Mouse (Mus musculus) adrenal gland, postnatal 4 days (tissue): ENCODE measurements around the gene Ankrd11. TPM values are rescaled to one million over a fixed set of nuclear protein-coding genes. Genes with fewer than 3 reads are reported as not detected.

Experiments
- DNase-seq, 2 experiments: peaks; one replicate each; pipeline ENCODE4 v3.0.0; 2021 to 2022; ENCODE audit warnings: low spot score in 2 of 2, mixed read lengths in 2 of 2
- total RNA-seq, 2 experiments: library from RNA; stranded (reverse); gene quantifications; 2 replicates each; pipeline ENCODE4 v1.2.3; 2021

Gene Ankrd11
- total RNA-seq, 2 experiments from 2014 or later, result 132 TPM

DNA sequence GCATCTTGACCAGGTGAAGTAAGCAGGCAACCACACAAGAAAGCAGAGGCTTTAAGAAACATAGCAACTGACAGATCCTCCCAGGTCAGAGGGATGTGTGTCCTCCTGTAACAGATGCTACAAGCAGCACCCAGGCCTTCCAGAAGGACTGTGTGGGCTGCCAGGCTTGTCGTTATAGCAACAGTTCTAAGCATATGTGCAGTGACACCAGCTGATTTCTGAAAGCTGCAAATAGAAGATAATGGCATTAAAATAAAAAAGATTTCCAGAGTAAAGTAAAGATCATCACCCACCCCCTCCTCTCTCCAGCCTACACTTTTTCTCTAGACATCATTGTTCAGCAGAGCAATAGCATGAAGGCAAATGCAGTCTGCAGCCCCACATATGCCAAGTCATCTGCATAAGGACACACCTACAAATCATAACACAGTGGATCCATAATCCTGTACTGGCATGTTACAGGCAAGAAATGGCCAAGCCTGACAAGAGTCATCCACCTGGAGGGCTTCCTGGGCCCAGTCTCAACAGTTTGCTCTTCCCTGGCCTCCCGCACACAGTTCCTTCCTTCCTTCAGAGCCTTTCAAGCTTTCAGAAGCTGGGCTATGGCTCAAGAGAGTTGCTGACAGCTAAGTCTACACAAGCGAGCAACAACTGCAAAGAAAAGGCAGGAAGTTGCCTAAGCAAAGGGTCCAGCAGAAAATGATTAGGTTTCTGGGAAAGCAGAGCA is 110.1 kb downstream of the Ankrd11 start:
- DNase-seq, result no peak

DNA sequence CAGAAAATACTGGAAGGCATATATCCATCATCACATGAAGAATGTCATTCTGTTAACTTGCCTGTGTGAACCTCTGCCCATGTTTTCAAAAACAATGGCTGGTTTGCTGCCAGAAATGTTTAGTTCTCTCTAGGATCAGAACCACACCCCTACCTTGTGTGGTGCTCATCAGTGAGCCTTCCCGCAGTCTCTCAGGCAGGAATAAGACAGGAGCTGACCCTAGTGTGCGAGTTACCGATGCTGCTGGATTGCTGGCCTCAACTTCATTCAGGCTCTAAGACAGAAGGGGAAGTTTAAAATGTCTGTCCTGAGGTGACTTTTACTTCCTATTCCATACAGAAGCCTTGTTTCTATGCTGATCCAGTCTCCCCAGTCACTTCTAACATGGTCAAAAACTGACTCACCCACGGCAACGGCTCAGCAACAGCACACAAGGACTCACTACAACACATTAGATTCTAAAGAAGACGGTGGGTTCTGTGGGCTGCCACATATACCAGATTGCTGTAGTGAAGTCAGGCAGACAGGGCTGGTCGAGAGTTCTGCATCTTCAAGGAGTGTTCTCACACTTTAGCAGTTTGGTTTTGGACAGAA is 113.3 kb downstream of the Ankrd11 start:
- no peak for DNase-seq

DNA sequence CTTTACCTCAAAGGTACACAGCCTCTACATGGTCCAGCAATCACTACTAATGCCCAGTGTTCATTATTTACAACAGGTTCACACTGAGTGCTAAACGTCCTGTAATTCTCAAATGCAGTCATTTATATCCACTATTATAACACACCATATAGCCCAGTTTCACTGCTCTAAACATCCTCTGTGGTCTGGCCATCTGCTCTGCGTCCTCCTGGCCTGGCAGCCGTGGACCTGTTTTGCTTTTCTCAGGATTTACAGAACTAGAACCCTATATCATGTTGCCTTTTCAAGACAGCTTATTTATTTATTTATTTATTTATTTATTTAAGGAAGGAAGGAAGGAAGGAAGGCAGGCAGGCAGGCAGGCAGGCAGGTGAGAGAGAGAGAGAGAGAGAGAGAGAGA is 114.2 kb downstream of the Ankrd11 start:
- DNase-seq, result no peak

DNA sequence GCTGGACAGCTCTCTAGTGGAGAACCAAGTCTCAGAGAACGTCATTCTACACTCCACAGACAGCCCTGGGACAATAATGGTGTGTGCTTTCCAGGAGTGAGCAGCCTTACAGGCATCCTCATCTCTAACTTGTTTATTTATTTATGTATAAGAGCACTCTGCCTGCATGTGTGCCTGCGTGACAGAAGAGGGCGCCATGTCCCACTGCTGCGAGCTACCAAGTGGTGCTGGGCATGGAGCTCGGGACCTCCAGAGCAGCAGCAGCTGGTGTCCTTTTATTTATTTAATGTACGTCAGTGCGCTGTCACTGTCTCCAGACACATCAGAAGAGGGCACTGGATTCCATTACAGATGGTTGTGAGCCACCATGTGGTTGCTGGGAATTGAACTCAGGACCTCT is 115.3 kb downstream of the Ankrd11 start:
- DNase-seq, result no peak

DNA sequence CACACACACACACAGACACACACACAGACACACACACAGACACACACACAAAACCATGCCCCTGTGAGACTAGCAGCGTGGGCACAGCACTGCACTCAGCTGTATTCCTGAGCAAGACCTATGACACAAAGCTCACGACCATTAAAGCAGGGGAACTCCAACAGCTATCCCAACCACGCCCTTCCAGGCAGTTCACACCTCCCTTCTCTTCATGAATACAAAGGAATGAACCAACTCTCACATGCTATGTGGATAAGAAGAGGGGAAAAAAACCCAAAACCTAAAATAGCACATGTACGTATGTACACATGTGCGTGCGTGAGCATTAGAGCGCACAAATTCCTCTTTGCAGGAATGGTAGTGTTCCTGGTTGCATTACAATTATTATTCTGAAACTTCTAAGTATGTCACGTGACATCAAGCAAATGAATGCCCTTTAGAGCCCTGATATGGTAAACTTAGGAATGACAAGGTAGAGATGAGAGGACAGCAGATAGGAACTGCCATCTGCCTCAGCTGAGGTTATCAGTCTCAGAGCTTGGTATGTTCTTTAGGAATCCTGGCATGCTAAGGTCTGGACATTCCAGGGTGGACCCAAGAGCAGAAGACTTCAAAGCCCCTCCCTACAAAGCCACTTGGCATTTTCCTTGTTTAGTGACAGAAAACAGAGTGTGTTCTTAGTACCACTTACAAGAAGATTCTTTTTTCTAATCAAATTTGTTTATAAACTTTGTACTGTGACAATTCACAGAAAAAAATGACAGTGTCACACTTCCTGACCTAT is 115.9 kb downstream of the Ankrd11 start:
- DNase-seq, result no peak

DNA sequence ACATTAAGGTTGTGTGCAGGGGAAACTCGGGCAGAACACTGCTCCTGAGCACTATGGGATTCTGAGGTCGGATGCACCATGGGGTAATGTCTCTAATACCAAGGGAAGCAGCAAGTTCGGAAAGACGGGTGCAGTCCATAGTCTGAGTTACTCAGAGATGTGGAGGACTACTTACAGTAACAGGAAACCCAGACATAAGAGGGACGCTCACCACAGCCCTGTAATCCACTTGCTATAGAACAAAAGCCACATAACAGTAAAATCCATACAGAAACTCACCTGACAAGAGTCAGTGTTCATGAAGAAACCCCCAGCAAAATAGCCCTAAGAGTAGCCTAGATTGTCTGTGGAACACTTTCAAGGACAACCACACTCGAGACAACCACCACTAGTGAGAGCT is 118.0 kb downstream of the Ankrd11 start:
- DNase-seq, result no peak

DNA sequence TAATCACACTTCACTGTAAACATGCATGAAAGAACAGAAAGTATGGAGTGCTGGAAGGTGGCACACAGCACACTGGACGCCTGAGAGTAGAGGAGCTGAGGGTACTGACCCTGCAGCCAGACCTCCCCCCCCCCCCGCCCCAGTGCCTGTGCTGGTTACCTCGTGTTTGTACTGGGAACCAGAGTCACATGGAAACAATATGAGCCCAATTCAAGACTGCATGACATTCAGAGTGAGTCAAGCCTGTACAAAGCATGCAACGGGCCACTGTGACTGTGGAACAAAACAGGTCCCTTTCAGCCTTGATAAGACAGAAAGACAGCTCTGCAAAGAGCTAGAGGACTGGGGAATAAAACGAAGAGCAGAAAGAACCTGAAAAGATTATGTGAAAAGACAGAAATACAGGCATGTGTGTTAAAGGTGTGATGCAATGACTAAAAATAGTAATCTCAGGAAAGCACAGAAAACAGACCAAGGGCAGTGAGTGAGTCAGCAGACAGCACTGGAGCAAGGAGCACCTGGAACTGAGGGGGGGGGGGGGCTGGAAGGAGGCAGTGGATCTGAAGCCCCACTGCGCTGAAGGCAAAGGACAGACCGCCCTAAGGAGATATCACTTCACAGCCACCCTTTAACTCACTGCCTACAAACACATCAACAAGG is 118.5 kb downstream of the Ankrd11 start:
- no peak for DNase-seq

DNA sequence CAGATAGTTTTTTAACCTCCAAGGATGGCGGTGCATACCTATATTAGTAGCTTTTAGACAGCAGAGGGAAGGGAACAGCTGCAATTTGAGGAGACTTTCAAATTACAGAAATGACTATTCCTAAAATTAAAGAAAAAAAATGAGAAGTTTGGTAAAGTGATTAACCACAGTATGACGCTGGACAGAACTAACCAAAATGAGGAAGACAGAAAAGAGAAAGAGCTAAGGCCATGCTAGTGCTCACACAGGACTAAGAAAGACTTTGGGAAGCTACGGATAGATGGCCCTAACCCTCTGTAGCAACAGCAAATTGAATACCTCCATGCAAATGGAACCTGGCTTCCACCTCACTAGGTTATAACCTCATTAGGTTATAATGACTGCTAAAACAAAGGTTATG is 119.1 kb downstream of the Ankrd11 start:
- no peak for DNase-seq

DNA sequence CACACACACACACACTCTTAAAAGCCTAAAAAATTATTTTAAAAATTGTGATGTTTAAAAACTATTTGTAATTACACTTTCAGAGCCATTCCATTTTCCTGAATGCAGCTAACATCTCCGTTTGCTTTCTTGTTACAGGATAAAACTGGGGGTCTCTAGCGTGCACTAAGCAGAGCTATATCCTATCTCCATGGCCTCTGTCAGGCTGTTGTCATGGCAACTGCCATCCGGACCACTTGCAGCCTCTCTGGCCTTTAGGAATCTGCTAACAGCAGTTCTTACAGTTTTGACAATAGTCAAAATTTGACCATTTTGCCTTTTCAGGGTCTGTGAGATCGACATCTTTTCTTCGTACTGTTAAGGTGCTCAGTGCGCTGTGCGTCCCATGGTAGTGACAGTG is 121.2 kb downstream of the Ankrd11 start:
- no peak for DNase-seq

DNA sequence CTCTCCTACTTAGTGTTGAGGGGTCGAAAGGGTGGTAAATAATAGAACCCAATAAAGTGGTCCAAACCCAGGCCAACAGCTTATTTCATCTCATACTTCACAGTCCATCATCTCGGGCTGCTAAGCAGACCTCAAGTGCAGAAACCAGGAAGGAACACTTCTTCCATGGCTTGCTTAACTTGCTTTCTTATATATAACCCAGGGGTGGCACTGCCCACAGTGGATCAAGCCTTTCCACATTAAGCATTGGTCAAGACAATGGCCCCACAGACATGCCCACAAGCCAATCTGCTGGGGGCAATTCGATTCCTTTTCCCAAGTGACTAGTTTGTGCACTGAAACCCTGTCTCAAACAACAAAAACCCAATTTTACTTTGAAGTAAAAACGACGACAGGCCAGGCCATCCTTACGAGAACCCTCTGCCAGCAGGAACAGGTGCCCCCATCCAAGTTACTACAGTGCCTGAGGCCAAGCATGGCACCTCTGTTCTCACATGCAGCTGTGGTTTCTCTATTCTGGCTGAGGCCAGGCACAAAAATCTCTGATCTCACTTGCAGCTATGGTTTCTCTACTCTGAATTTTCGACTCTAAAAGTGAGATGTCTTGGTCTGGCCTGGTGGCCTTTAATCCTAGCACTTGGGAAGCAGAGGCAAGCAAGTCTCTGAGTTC is 123.5 kb downstream of the Ankrd11 start:
- no peak for DNase-seq

DNA sequence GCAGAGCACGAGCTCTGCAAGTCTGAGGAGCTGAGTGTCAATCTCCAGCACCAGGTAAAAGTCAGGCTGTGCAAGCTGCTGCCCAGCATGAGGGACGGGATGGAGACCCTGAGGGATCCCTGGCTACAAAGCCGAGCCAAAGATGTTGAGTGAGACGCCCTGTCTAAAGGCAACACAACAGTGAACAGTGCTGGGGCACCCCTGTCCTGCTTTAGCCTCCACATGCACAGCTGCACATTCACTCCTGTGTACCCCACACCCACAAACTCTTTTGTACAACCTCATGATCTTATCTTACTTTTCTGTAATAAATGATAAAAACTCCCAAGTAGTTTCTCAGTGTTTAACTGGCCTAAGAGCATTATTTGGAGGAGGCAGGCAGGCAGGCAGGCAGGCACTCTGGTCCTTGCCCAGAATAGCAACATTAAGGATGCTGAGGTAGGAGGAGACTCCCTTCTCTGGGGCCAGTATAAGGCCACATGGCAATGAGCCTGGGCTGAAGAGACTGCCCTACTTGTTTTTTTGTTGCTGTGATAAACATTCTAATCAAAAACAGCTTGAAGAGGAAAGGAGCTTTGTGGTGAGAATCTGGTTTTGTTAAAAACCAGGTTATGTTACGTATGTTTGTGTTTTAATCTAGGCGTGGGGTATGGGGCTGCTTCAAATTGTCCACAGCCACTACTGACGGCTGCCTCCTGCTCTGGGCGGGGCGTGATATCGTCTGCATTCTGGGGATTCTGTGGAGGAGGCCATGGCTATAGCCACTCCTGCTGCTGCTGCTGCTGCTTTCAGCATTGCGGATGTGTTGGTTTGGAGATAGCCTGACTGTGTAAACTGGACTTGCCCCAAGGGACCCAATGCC is 124.3 kb downstream of the Ankrd11 start:
- no peak for DNase-seq

DNA sequence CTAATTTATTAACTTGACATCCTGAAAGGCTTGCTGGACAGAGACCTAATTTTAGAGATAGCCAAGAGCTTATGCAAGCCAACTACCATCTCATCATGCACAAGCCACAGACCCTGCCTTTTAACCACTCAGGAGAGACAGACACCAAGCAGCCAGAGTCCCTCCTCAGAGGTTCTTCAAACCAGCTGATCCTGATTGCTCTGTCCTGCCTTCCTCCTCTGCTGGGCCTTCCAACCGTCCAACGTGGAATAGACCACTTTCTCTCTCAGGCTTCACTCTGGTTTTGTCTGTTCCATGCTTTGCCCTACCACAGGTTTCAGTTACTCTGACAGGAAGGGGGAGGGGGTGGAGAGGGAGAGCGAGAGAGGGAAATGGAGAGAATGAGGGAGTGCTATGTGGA is 125.3 kb downstream of the Ankrd11 start:
- DNase-seq, result no peak

DNA sequence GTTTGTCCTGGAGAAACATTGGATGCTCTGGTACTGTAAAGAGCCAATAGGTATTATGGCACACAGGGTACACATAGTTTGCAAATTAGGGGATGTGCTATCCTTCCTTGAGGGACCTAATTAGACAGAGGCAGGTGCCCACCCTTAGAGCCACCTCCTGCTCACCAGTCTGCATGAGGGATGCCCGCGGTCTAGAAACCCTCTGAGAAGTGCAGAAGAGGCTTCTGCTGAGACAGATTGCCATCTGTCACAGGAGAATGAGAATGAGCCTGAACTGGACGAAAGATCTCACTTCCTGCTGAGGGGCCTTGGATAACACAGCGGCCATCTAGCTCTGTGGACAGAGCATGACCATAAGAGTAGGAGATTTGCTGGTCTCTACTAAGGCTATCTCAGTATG is 129.2 kb downstream of the Ankrd11 start:
- DNase-seq, result no peak

DNA sequence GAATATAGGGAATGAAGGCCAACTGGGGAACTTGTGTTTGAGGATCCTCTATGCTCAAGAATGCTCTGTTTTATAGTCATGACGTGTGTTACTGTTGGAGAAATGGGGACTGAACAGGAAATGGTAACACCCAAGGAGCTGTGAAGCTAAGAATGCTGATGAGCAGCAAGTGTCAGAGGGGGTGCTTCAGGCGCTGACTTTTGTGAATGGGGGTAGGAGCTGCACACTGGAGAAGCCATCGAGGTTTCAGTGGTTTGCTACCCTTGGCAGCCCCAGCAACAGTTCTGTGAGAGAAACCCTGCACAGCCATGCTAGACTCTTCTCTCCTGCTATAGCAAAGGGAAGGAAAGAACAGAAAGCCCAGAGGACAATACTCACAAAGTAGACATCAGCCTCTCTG is 129.9 kb downstream of the Ankrd11 start:
- DNase-seq, result no peak

DNA sequence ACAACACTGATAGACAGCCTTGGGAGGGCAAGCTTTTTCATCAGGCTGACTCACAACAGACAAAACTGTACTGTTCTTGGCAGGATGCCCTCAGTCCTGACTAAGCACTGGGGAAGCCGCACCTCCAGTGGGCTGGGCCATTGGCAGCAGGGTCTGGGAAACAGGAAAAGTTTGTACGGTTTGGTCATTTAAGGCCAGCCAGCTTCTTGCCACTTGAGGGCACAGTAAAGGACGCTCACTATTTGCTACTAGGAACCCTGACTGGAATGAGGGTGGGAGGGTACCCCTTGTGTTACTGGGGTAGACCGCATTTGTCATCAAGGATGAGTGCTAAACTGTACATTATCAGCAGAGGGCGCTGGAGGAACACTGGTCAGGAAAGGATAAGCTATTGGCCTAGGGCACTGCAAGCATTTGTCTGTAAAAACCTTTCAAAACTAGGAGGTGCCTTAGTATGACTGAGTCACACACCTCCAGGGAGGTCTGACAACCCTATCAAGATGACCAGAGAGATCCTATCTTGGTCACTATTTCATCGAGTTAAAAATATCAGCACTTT is 135.5 kb downstream of the Ankrd11 start:
- DNase-seq, result peak; percentile 56 to 88

DNA sequence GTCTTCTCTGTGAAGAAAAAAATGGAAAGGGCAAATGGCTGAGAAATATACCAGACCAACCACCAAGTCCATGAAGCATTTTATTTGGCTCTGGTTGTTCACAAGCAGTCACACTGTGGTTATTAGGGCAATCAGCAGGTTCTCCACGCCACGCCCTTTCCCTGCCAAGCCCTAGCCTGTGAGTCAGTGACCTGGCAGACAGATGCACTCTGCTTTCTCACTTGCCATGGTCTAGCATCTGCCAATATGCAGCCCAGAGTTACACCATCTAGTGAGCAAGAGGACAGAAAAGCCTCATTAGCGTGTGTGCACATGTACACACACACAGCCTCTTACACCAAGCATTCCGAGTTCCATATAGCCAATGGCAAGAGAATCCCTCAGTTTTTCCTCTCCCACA is 136.7 kb downstream of the Ankrd11 start:
- DNase-seq, result no peak

DNA sequence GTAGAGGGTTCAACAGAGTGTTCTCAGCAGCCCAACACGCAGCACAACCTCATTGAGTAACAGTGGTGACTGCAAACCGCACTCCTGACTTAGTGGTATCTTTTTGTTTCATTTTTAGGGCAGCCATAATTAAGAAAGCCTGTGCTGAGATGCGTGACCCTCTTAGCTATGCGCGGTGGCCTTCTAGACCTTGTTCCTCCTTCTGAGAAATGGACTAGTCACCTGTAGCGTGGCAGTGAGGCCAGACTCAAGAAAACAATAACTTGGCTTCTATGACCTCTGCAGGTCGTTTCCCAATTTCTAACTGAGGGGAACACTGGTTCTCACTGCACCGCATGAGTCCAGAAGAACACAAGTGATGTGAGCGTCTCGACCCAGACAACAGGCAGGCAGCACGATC is 137.6 kb downstream of the Ankrd11 start:
- no peak for DNase-seq

DNA sequence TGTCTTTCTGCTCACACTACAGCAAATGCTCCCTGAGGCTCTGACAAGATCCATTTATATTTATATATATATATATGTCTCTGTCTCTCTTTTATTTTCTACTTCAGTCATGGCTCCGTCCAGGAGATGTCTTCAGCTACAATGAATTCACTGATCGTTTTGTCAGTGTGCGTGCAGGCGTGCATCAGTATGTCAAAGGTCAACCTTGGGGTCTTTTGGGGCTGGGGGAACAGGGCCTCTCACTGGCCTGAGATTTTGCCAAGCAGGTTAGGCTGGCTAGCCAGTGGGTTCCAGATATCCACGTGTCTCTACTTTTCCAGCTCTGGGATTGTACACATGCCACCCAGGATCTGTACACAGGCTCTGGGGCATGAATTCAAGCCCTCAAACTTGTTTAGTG is 139.1 kb downstream of the Ankrd11 start:
- DNase-seq, result no peak

DNA sequence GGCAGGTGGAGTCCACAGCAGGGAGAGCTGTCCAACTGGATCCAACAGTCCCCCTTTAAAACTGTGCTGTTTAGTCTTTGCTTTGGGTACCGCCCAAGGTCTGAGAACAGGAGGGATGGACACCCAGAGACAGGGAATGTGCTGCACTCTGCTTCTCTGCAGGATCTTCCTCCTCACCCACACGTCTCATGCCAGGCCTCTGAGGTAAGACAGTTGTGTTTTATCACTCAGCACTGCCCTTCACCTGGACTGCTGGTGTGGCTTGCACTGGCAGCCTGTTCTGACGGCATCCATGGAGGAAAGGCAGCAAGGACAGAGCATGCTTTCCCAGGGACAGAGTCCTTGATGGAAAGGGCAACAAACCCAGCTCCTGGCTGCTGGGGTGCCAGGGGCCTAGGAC is 139.5 kb downstream of the Ankrd11 start:
- DNase-seq, result no peak

DNA sequence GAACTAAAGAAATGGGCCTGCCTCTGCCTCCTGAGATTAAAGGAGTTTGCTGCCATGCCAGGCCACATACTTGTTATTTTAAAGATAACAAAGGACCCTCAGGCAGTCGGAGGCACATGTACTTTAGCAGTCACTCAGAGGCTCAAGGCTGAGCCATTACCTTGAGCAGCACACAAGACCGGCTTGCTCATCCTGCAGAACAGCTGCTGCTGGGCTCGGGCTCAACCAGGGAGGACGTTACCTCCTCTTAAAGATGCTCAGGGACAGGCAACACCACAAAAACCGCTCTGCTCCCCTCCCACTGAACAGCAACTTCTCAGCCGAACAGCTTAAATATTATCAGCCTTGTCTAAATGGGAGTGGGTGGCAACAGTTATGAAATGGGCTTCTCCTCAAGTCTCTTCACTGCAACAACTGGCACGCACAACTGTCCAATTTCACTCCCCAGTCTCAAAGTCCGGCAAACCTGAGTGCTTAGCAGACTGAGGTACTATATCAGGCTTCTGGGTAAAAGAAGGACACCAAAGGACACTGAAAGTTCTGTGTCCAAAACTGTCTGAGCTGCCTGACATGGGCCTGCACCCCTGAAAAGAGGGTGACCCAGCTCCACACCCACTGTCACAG is 140.1 kb downstream of the Ankrd11 start:
- no peak for DNase-seq
